Mouse (Mus musculus) bone marrow, adult 2 months (tissue): ENCODE results near the gene Saa4.

ENCODE experiments used
- CTCF ChIP-seq: fragments of 200-500 bp; IDR thresholded peaks from 2 replicates; pipeline ENCODE4 v1.5.1; 2011; ENCODE audit warnings: low read length, control low read depth; ENCODE audit not compliant: control insufficient read depth, insufficient read depth
- POLR2A ChIP-seq: fragments of 200-500 bp; IDR thresholded peaks from 2 replicates; pipeline ENCODE4 v1.6.1; 2011; ENCODE audit warnings: low read depth, mild to moderate bottlenecking, control low read depth, low read length, borderline replicate concordance; ENCODE audit not compliant: control insufficient read depth

DNA sequence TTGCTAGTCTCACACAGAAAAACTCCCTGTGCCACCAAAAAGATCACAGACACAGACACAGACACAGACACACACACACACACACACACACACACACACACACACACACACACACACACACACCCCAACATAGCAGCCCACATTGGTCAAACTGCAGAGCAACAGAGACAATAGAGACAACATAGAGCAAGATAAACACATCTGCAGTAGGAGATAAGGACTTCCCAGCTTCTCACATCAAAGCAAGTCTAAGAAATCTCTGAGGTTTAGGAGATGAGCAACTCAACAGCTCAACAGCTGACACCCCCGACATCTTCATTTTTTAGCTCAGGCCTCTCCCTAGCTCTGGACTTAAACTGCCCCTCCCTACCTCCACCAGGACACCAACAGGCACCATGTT lies 35.6 kb downstream of the Saa4 start:
- no peak for TF ChIP-seq CTCF
- TF ChIP-seq POLR2A = no peak
